Mouse (Mus musculus) intestine, embryonic 14.5 days (tissue): Measurements from ENCODE around the gene Higd1a. TPM values are rescaled to one million over a fixed set of nuclear protein-coding genes. Genes with fewer than 3 reads are reported as not detected.

Experiments
- ATAC-seq: fragments of 200-750 bp; cut with Nextera tagmentation; replicated peaks from 2 replicates; pipeline ENCODE4 v1.8.0; 2017; ENCODE audit warnings: low read depth, moderate number of reproducible peaks, moderate TSS enrichment, moderate library complexity; ENCODE audit not compliant: low FRiP score, low TSS enrichment
- DNase-seq: peaks from one replicate; pipeline ENCODE4 v3.0.0-alpha.2; 2018; ENCODE audit warnings: low spot score
- H3K27ac ChIP-seq: fragments of 300-500 bp; sonication (generic); 2 replicates; pipeline ENCODE4 v1.5.1; 2014; ENCODE audit warnings: low read depth, mild to moderate bottlenecking, control low read depth
- H3K27me3 ChIP-seq: fragments of 300-500 bp; sonication (generic); replicated peaks from 2 replicates; pipeline ENCODE4 v1.6.1; 2014; ENCODE audit warnings: low read length, control low read depth; ENCODE audit not compliant: control insufficient read depth, insufficient read depth
- H3K36me3 ChIP-seq: fragments of 300-500 bp; sonication (generic); 2 replicates; pipeline ENCODE4 v1.6.1; 2014; ENCODE audit warnings: low read length, control low read depth; ENCODE audit not compliant: control insufficient read depth, insufficient read depth
- H3K4me1 ChIP-seq: fragments of 300-500 bp; sonication (generic); replicated peaks from 2 replicates; pipeline ENCODE4 v1.6.1; 2014; ENCODE audit warnings: low read length, control low read depth, mixed read lengths; ENCODE audit not compliant: control insufficient read depth, insufficient read depth
- H3K4me2 ChIP-seq: fragments of 300-500 bp; sonication (generic); 2 replicates; pipeline ENCODE4 v1.6.1; 2014; ENCODE audit warnings: low read length
- H3K4me3 ChIP-seq: fragments of 300-500 bp; sonication (generic); 2 replicates; pipeline ENCODE4 v1.5.1; 2014; ENCODE audit warnings: low read depth, low read length, control low read depth, mixed read lengths
- H3K9ac ChIP-seq: fragments of 300-500 bp; sonication (generic); 2 replicates; pipeline ENCODE4 v1.6.1; 2014; ENCODE audit warnings: mild to moderate bottlenecking, low read length
- H3K9me3 ChIP-seq: fragments of 300-500 bp; sonication (generic); 2 replicates; pipeline ENCODE4 v1.6.1; 2016; ENCODE audit warnings: low read length, control low read depth; ENCODE audit not compliant: control insufficient read depth
- WGBS: fragments of 180-500 bp; shearing (Covaris S2); extraction: QIAGEN DNeasy Blood & Tissue Kit; methylation state at CpG from one replicate; pipeline ENCODE4 v1.1.7; 2014; 5-methylcytosine and 5-hydroxymethylcytosine counted together
- polyA plus RNA-seq: library from polyadenylated mRNA; unstranded; fragments of >200 nt; fragmentation: Nextera tagmentation; extraction: Ambion mirVana; gene quantifications from 2 replicates; pipeline ENCODE4 v1.2.1, GENCODE M21; 2014

Higd1a gene
- polyA plus RNA-seq, 1 experiment from 2014 or later: 190 TPM

- WGBS: 91% methylated on average over 5 of the region's 5 CpGs
Measured at GRCm38 (mm10) chr9:121900282-121900855, 42.2 kb upstream of the Higd1a start.

GRCm38 (mm10) chr9:121899306-121899705 lies 41.1 kb upstream of the Higd1a start:
- WGBS: 66% methylated on average over 6 of the region's 6 CpGs

More at GRCm38 (mm10) chr9:121900282-121900855, 42.2 kb upstream of the Higd1a start:
- no peaks in the 10 kb centered on the region for H3K9me3 ChIP-seq
- no peak overlapping the region for H3K4me2 ChIP-seq
- no peaks in the 10 kb centered on the region for H3K4me1 ChIP-seq
- ATAC-seq (no peak), DNase-seq (no peak)
- H3K27ac ChIP-seq: no peak overlapping the region
- H3K4me3 ChIP-seq: no peak overlapping the region
- no peak overlapping the region for H3K9ac ChIP-seq
- H3K27me3 ChIP-seq: no peaks in the 10 kb centered on the region
- H3K36me3 ChIP-seq: no peaks in the 10 kb centered on the region

GRCm38 (mm10) chr9:121898245-121898644 lies 40.1 kb upstream of the Higd1a start, which contains the start of gene Ackr2:
Ackr2 (plus strand) TSS chr9:121898355.
- Histone ChIP-seq H3K9me3 (no peaks in the 10 kb centered on the region), H3K27ac (peak within 1 kb of the TSS; percentile 78; the same call in 1 of the 2 replicates), H3K4me3 (no peak within 1 kb of the TSS), H3K27me3 (no peaks in the 10 kb centered on the region), H3K36me3 (no peaks in the 10 kb centered on the region), H3K9ac (no peak within 1 kb of the TSS), H3K4me2 (no peak within 1 kb of the TSS), H3K4me1 (no peaks in the 10 kb centered on the region)
- no peak for DNase-seq
- no peak for ATAC-seq
- WGBS: 82% methylated on average over 9 of the region's 9 CpGs

More at GRCm38 (mm10) chr9:121899306-121899705, 41.1 kb upstream of the Higd1a start:
- no peak for DNase-seq
- no peaks in the 10 kb centered on the region for H3K4me1 ChIP-seq
- no peak overlapping the region for H3K27ac ChIP-seq
- no peak overlapping the region for H3K4me2 ChIP-seq
- H3K4me3 ChIP-seq: no peak overlapping the region
- ATAC-seq: no peak
- no peak overlapping the region for H3K9ac ChIP-seq
- H3K27me3 ChIP-seq: no peaks in the 10 kb centered on the region
- no peaks in the 10 kb centered on the region for H3K9me3 ChIP-seq
- H3K36me3 ChIP-seq: no peaks in the 10 kb centered on the region

GRCm38 (mm10) chr9:121896820-121897219 lies 38.7 kb upstream of the Higd1a start:
- WGBS: 43% methylated on average over 4 of the region's 4 CpGs
- H3K27ac ChIP-seq: peak overlapping the region; percentile 78

GRCm38 (mm10) chr9:121895392-121895993 lies 37.3 kb upstream of the Higd1a start:
- Histone ChIP-seq H3K27ac (no peak overlapping the region), H3K27me3 (no peaks in the 10 kb centered on the region), H3K36me3 (no peaks in the 10 kb centered on the region), H3K4me2 (no peak overlapping the region), H3K9me3 (no peaks in the 10 kb centered on the region), H3K9ac (no peak overlapping the region), H3K4me3 (no peak overlapping the region), H3K4me1 (peaks cover 7% of the 10 kb centered on the region)
- WGBS: 55% methylated on average over 7 of the region's 7 CpGs
- no peak for ATAC-seq
- no peak for DNase-seq

More at GRCm38 (mm10) chr9:121896820-121897219, 38.7 kb upstream of the Higd1a start:
- no peaks in the 10 kb centered on the region for H3K9me3 ChIP-seq
- H3K9ac ChIP-seq: no peak overlapping the region
- no peak for DNase-seq
- ATAC-seq: no peak
- no peak overlapping the region for H3K4me3 ChIP-seq
- H3K4me1 ChIP-seq: no peaks in the 10 kb centered on the region
- H3K36me3 ChIP-seq: no peaks in the 10 kb centered on the region
- no peaks in the 10 kb centered on the region for H3K27me3 ChIP-seq
- peak overlapping the region; percentile 24; the same call in 1 of the 2 replicates for H3K4me2 ChIP-seq

- Histone ChIP-seq H3K27me3 (no peaks in the 10 kb centered on the region), H3K4me3 (no peak overlapping the region), H3K27ac (no peak overlapping the region), H3K4me1 (peaks cover 14% of the 10 kb centered on the region), H3K9me3 (no peaks in the 10 kb centered on the region), H3K4me2 (no peak overlapping the region), H3K9ac (no peak overlapping the region), H3K36me3 (no peaks in the 10 kb centered on the region)
- no peak for DNase-seq
- WGBS: 79% methylated on average over 7 of the region's 7 CpGs
- ATAC-seq: no peak
Measured at GRCm38 (mm10) chr9:121894447-121894846, 36.3 kb upstream of the Higd1a start.

- H3K9ac ChIP-seq: no peak overlapping the region
- no peak overlapping the region for H3K4me2 ChIP-seq
- peaks cover 14% of the 10 kb centered on the region for H3K4me1 ChIP-seq
- H3K27me3 ChIP-seq: no peaks in the 10 kb centered on the region
- H3K27ac ChIP-seq: no peak overlapping the region
- ATAC-seq: no peak
- H3K36me3 ChIP-seq: no peaks in the 10 kb centered on the region
- WGBS: 81% methylated on average over 12 of the region's 12 CpGs
- H3K4me3 ChIP-seq: no peak overlapping the region
- no peak for DNase-seq
- H3K9me3 ChIP-seq: no peaks in the 10 kb centered on the region
Measured at GRCm38 (mm10) chr9:121892057-121892687, 34.0 kb upstream of the Higd1a start.

- Histone ChIP-seq H3K27me3 (no peaks in the 10 kb centered on the region), H3K4me1 (peaks cover 14% of the 10 kb centered on the region), H3K9me3 (no peaks in the 10 kb centered on the region), H3K27ac (no peak overlapping the region), H3K4me2 (no peak overlapping the region), H3K9ac (no peak overlapping the region), H3K36me3 (no peaks in the 10 kb centered on the region), H3K4me3 (no peak overlapping the region)
- ATAC-seq (no peak), DNase-seq (no peak)
- 85% methylated on average over 9 of the region's 9 CpGs for WGBS
Measured at GRCm38 (mm10) chr9:121891301-121891700, 33.1 kb upstream of the Higd1a start.
